Mouse (Mus musculus) cerebellum, postnatal 25 days (tissue): Measurements from ENCODE around the gene Agap2.

ENCODE experiments used
- DNase-seq, 2 experiments: peaks; one replicate each; pipeline ENCODE4 v3.0.0; 2021; ENCODE audit warnings: mixed read lengths in 2 of 2

Agap2 gene

GRCm38 (mm10) chr10:127107563-127108261 lies 32.6 kb downstream of the Agap2 start:
- DNase-seq, result no peak

- DNase-seq, result no peak
Observed at GRCm38 (mm10) chr10:127108262-127108583, 33.1 kb downstream of the Agap2 start.

GRCm38 (mm10) chr10:127111001-127111887 lies 36.2 kb downstream of the Agap2 start:
- no peak for DNase-seq

GRCm38 (mm10) chr10:127114408-127114807 lies 39.3 kb downstream of the Agap2 start:
- no peak for DNase-seq

- DNase-seq, result no peak
Observed at GRCm38 (mm10) chr10:127115068-127115467, 40.0 kb downstream of the Agap2 start.

GRCm38 (mm10) chr10:127118470-127118869 lies 43.4 kb downstream of the Agap2 start:
- DNase-seq, result no peak

GRCm38 (mm10) chr10:127119229-127119628 lies 44.1 kb downstream of the Agap2 start:
- DNase-seq, result no peak

GRCm38 (mm10) chr10:127120301-127121065 lies 45.4 kb downstream of the Agap2 start:
- peak; percentile 22 to 39 for DNase-seq

- DNase-seq, result peak; percentile 96
Observed at GRCm38 (mm10) chr10:127121066-127121477, 46.0 kb downstream of the Agap2 start, which contains the start of gene Os9. Os9 (minus strand) TSS chr10:127121131.

- DNase-seq, result no peak
Observed at GRCm38 (mm10) chr10:127122018-127122417, 46.9 kb downstream of the Agap2 start.

GRCm38 (mm10) chr10:127122784-127123435 lies 47.8 kb downstream of the Agap2 start:
- DNase-seq, result peak; percentile 68 to 78

GRCm38 (mm10) chr10:127123436-127123805 lies 48.3 kb downstream of the Agap2 start:
- DNase-seq, result peak; percentile 82 to 89

- peak in 1 of 2 experiments; percentile 57 for DNase-seq
Observed at GRCm38 (mm10) chr10:127125210-127126001, 50.3 kb downstream of the Agap2 start.

GRCm38 (mm10) chr10:127126579-127126978 lies 51.5 kb downstream of the Agap2 start:
- no peak for DNase-seq

GRCm38 (mm10) chr10:127127711-127128279 lies 52.7 kb downstream of the Agap2 start:
- no peak for DNase-seq

- no peak for DNase-seq
Observed at GRCm38 (mm10) chr10:127129431-127129830, 54.3 kb downstream of the Agap2 start.

- DNase-seq, result no peak
Observed at GRCm38 (mm10) chr10:127132469-127132868, 57.4 kb downstream of the Agap2 start.

GRCm38 (mm10) chr10:127134394-127135035 lies 59.4 kb downstream of the Agap2 start:
- peak in 1 of 2 experiments; percentile 33 for DNase-seq

- DNase-seq, result no peak
Observed at GRCm38 (mm10) chr10:127135118-127135836, 60.2 kb downstream of the Agap2 start.

GRCm38 (mm10) chr10:127136510-127136909 lies 61.4 kb downstream of the Agap2 start:
- DNase-seq, result no peak
